Mouse (Mus musculus): ENCODE results near the gene Prkab2. TPM values are rescaled to one million over a fixed set of nuclear protein-coding genes. Genes with fewer than 3 reads are reported as not detected.

Prkab2 gene
- total RNA-seq, 4 experiments from 2014 or later: 27.4 to 28.4 (median 27.6) TPM

DNA sequence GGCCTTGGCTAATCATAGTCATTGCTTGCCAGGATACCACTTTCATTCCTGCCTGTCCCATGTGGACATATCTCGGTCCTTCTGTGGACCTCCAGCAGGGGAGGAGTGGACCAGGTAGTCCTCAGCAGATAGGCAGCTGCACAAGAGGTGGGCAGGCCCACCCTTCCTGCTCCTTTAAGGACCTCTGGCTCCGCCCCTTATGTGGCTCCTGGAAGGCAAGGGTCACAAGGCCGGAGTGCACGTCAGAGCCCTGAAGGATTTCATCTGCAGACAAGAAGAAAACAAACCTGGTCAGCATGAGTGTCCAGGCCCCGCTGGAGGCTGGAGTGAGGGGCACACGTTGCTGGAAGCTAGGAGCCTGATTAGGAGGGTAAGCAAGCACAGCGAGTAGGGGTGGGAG, 32.6 kb downstream of the Prkab2 start:
- DNase-seq (ENCODE audit: low spot score in 2 of 2): no peak

DNA sequence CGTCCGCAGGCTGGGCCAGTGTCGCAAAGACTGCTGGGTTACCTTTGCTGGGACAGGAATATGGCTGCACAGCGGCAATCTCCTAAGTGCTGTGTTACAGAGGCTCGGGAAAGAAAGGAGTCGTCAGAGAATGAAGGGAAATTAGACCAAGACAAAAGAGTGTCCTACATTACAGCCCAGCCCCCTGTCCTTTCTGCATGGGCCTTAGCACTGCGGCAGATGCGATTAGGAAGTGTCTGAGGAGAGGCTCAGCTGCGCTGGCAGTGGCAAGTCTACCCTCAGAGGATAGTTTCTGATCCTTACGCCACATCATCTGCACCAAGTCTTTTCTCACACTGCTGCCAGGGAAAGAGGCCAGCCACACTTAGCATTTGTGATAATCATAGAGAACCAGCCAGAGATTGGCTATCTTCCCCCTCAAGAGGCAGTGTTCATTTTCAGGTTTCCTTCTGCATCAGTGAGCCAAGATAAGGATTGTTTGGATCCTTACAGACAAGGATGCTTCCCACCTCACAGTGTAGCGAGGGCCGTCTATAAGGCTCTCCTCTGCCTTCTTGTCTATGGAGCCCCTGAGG, 33.5 kb downstream of the Prkab2 start:
- peak in 1 of 2 experiments; percentile 35 for DNase-seq (ENCODE audit: low spot score in 2 of 2)

DNA sequence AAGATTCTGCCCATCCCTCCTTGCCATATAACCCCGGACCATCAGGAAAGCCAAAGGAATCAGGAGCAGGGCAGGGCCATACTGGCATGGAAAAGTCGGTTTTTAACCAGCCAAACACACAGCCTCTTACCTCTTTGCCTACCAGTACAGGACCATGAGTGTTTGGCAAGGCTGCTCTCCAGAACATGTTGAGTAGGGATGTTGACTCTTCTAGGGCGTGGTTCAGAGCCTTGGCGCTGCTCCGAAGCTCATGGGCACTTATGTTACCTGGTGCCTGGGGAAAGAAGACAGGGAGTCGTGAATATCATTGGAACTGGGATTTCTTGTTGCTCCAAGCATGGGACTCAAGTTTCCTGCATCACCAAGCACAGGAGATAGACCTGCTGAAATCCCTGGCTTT, 35.8 kb downstream of the Prkab2 start:
- DNase-seq (ENCODE audit: low spot score in 2 of 2): no peak

DNA sequence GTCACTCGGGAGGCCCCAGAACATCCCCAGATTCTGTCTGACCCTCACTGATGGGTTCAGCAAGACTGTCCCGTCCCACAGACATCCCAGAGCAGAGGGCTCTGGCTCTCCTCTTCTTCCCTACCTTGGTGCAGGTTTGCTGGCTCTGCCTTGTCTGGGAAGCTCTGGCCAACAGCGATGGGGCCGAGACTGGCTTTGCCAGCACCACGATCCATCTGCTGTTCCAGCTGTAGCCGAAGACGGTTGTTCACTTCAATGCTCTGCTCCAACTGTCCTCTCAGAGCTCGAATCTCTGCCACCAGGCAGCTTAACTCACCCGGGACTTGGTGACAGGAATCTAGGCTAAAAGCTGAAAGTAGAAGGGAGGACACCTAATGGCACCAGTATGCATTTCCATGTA, 38.9 kb downstream of the Prkab2 start:
- no peak for DNase-seq (ENCODE audit: low spot score in 2 of 2)

DNA sequence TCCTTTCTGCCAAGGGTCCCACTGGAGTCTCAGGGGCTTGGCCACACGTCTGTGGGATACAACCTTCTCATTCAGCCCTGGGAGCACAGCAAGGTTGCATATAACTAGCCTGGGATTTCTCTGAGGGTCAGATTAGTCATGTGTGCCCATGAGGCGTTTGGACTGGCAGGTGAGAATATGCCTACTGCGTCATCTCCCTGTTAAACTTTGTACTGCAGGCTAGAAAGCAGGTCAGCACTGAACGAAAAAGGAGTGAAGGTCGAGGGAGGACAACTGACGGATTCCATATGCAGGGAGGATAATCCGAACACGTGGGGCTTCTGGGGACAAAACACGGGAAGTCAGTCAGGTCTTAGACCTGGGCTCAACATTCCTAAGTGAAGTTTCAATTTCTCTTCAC, 39.3 kb downstream of the Prkab2 start:
- DNase-seq (ENCODE audit: low spot score in 2 of 2): no peak

DNA sequence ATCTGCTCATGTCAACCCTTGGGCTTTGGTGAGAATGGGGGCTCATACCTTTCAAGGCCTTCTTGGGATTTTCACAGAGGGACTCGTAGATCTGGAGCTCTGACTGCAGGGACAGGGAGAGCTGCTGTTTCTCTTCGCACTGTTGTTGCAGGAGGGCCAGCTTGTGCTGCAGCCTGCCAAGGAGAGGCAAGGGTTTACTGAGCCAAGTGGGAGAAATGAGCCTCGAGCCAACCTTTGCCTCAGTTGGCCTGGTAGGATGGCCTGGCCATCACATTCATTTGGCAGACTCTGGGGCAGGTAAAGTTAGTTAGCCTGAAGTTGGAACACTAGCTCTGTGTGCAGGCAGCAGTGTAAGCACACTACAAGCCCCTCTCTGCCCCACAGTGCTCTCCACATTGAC, 41.1 kb downstream of the Prkab2 start:
- no peak for DNase-seq (ENCODE audit: low spot score in 2 of 2)

DNA sequence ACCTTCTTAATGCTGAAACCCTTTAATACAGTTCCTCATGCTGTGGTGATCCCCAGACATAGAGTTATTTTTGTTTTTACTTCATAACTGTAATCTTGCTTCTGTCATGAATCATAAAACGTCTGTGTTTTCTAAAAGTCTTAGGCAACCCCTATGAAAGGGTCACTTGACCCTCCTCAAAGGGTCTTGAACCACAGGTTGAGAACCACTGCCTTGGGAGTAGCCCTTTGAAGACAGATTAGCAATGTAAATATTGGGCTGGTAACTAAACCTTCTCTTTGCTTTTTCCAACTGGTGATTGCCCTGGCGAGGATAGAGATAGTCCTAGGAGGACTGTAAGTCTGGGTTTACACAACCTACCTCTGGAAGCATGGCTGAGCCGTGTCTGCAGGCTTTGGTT, 43.2 kb downstream of the Prkab2 start:
- DNase-seq (ENCODE audit: low spot score in 2 of 2): no peak

DNA sequence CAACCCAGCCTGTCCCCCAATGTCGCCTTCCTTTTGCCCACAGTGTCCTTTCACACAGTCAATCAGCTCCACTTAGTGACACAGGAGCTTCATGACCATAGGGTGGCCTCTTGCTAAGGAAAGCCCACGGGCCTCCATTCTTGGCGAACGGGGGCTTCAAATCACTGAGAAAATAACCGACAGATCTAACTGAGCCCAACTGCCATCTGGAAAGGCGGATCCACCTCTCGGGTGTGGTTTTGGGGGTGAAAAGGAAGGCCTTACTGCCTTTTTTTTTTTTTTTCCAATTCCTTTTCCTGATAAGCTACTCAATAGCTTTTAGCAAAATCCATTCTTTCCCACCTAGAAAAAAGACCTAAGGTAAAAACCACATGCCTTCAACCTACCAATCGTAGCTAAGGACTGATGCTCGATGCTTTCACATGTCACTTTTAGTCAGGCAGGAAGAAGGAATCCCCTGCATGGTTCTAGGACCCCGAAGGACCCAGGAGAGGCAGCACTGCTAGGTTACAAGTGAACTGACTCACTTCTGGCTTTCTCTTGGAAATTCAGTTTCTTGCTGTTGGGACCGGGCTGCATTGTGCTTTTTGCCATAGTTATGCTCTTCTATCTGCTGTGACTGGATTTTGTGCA, 44.6 kb downstream of the Prkab2 start:
- DNase-seq (ENCODE audit: low spot score in 2 of 2): no peak

DNA sequence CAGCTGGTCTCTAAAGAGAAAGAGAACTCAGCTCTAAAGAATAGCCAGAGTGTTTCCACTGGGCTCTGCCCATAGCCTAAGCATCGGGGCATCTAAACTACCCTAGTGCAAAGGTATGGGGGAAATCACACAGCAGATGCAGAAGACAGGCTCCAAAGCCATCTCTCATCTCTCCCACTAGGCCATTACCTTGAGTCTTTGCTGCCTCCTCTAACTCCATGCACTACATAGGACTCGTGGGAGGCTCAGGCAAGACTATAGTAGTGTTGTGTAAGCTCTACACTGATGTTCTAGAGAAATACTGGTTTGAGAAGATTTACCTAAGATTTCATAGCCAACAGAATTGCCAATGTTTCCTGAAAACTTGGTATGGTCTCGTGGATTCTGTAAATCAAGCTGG, 47.5 kb downstream of the Prkab2 start:
- DNase-seq (ENCODE audit: low spot score in 2 of 2): no peak

DNA sequence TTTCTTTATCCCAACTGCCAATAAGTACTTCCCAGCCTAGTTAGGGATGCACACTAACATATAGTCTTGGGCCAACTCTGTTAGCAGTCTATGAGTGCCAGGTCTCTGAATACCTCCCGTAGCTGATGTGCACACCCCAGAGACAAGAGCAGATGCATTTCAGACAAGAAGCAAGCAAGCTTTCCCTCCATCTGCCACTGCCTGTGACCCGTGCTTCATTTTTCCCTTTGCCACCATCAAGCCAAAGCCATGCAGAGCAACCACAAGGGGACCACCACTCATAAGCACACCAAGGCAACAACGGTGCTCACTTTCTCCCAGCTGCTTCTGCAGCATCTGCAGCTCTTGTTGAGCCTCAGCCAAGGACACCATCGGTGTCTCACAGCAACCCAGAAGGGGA, 48.6 kb downstream of the Prkab2 start:
- no peak for DNase-seq (ENCODE audit: low spot score in 2 of 2)

DNA sequence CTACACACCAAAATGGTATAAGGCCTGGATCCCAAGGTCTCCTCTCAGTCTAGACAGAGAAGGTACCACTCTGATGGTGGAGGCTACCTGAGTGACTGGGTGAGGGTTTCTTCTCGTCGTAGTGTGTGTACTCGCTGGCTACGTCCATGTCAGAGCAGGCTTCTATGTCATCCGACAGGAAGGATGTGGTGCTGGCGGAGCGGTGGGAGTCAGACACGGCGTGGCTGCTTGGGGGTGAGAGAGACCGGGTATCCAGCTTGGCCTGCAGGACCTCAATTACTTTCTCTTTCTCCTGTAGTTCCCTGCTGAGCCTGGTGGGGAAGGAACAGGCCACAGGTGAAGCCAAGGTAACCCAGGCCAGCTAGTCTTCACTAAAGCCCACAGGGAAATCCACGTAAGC, 52.1 kb downstream of the Prkab2 start:
- DNase-seq (ENCODE audit: low spot score in 2 of 2): no peak

DNA sequence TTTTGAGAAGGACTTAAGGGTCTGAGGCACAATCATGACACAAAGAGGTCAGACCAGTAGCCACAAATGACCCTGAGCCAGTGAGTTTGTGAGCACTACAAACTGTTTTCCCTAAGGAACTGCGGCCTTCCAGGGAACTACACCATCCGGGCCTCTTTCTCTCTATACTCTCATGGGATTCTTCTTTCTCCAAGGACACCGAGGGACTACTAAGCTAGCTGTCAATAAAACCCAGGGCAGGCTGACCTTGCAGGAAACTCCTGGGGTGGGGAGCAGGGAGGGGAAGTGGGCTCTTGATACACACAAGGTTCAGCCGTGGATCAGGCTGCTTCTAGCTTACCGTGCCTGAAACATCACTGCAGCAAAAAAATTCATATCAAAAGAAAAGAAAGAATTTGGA, 52.9 kb downstream of the Prkab2 start:
- no peak for DNase-seq (ENCODE audit: low spot score in 2 of 2)

DNA sequence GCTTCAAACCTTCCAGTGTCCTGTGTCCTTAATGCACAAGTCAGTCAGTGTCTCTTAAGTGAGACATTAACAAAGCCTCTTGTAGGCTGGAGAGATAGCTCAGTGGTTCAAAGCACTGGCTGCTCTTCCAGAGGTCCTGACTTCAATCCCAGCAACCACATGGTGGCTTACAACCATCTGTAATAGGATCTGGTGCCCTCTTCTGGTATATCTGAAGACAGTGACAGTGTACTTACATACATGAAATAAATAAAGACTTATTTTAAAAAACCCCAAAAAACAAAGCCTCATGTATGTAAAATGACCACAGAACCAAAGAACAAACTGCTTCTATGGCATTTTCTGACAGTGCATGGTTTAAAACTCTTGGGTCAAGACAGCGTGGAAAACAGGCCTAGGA, 57.9 kb downstream of the Prkab2 start:
- no peak for DNase-seq (ENCODE audit: low spot score in 2 of 2)

DNA sequence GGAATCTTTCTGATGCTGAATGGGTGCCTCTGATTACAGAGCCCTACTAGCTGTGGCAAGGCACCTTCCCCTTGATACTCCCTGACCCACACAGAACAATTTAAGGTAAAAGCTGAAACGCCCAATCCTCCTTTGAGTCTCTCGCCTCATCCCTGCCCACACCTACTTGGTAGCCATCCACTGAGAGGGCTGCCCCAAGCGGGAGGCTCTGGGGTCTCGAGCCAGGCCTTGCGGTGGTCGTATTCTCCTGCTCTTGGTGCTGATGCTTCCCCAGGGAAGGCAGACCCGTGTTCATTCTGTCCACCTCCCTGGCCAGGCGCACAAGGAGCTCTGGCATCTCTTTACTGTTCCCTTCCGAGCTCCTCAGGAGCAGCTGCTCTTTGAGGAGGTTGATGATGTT, 61.1 kb downstream of the Prkab2 start:
- DNase-seq (ENCODE audit: low spot score in 2 of 2): no peak

Small RNAs within 50 kb of the gene (microRNA-seq; reads per million reads assigned to microRNA genes)
- 0 reads per million in 2 experiments for gene Mir7225

Other genes starting within 250 kb of the Prkab2 start
- not detected for gene Olfr1402, start 236.2 kb upstream of the Prkab2 start, total RNA-seq (2022)
- 10 to 100 TPM in 1 of 4 experiments, 1 to 10 TPM in 3; 7.8 to 10.5 (median 8.6) TPM for gene Chd1l, start 48.0 kb upstream of the Prkab2 start, total RNA-seq (2022)
- gene Fmo5, start 29.4 kb upstream of the Prkab2 start, total RNA-seq (2022): 1 to 10 TPM; 4.2 to 4.8 (median 4.3) TPM
- not detected for gene Gm17651, start 16.5 kb downstream of the Prkab2 start, total RNA-seq (2022)
- gene Pde4dip, start 230.5 kb downstream of the Prkab2 start, total RNA-seq (2022): 100 to 1,000 TPM; 180 to 198 (median 186) TPM
- 10 to 100 TPM; 79.2 to 84.7 (median 83.5) TPM for gene Sec22b, start 243.0 kb downstream of the Prkab2 start, total RNA-seq (2022)

All from left cerebral cortex, adult 8-10 months (tissue).